Mouse (Mus musculus) heart, adult 2 months (tissue): Measurements from ENCODE around the gene P4ha2.

Experiments used
- CTCF ChIP-seq: fragments of 200-600 bp; IDR thresholded peaks from 2 replicates; pipeline ENCODE4 v1.8.1; 2022; ENCODE audit warnings: antibody characterized with exemption, mild to moderate bottlenecking, moderate library complexity
- EP300 ChIP-seq: fragments of 200-500 bp; IDR thresholded peaks from 2 replicates; pipeline ENCODE4 v1.6.1; 2011; ENCODE audit warnings: low read depth, low read length, control low read depth; ENCODE audit not compliant: insufficient read depth
- POLR2A ChIP-seq: fragments of 200-500 bp; IDR thresholded peaks from 2 replicates; pipeline ENCODE4 v1.6.1; 2011; ENCODE audit warnings: mild to moderate bottlenecking, low read depth, low read length, control low read depth; ENCODE audit not compliant: insufficient read depth

- no peak for TF ChIP-seq POLR2A
- TF ChIP-seq CTCF = no peak
- no peak for TF ChIP-seq EP300
Observed at GRCm38 (mm10) chr11:54051161-54051560, 48.7 kb upstream of the P4ha2 start.
